Mouse (Mus musculus): ENCODE measurements around the gene Slc25a17. TPM values are rescaled to one million over a fixed set of nuclear protein-coding genes. Genes with fewer than 3 reads are reported as not detected.

Slc25a17 gene
- polyA plus RNA-seq, 1 experiment from 2014 or later = 119 TPM

DNA sequence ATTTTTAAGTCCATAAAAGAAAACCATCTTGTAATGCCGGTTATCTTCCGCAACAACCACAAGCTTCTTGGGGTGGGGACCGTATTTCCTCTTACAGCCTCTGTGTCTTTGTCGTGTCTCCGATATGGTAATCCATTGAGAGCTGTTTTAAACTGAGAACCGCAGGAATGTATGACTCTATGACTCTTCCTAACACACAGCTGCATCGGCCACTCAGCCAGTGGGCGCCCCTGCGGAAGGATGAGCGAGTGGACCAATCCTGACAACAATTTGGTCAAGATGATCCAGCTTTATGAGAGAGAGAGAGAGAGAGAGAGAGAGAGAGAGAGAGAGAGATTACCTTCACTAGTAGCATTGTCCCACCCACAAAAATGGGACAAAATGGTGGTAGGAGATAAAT lies 65.7 kb downstream of the Slc25a17 start:
- H3K27me3 ChIP-seq (replicated peaks) = no peaks in the 10 kb centered on the region
- no peaks in the 10 kb centered on the region for H3K4me1 ChIP-seq
- no peaks in the 10 kb centered on the region for H3K36me3 ChIP-seq
- no peak for ATAC-seq (ENCODE audit: low FRiP score, low read depth)
- no peak overlapping the region for H3K4me2 ChIP-seq (replicated peaks)
- WGBS = 93% methylated on average over 10 of the region's 10 CpGs
- H3K27ac ChIP-seq = no peak overlapping the region
- H3K4me3 ChIP-seq = no peak overlapping the region
- no peaks in the 10 kb centered on the region for H3K9me3 ChIP-seq
- H3K9ac ChIP-seq = no peak overlapping the region

DNA sequence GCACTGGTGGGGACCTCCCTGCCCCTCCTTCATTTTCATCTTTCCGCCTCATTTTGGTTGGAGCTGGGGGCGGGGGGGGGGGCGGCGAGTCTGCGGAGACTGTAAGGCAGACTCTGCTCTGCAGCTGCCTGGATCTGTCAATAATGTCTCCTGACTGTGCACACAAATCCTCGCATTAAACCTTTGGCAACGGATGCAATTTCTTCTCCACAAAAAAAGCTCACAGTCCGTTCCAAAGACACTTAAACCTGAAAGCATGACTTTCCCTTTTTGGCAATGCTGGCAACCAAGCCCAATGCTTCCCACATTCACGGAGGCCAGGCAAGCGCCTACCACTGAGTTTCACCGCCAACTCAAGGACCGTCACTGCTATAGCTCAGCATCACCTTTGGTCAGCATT lies 66.2 kb downstream of the Slc25a17 start:
- ATAC-seq (ENCODE audit: low FRiP score, low read depth) = no peak
- no peaks in the 10 kb centered on the region for H3K9me3 ChIP-seq
- H3K27ac ChIP-seq = no peak overlapping the region
- H3K4me2 ChIP-seq (replicated peaks) = no peak overlapping the region
- no peak overlapping the region for H3K4me3 ChIP-seq
- no peaks in the 10 kb centered on the region for H3K4me1 ChIP-seq
- WGBS = 81% methylated on average over 12 of the region's 12 CpGs
- no peaks in the 10 kb centered on the region for H3K27me3 ChIP-seq (replicated peaks)
- no peak overlapping the region for H3K9ac ChIP-seq
- no peaks in the 10 kb centered on the region for H3K36me3 ChIP-seq

DNA sequence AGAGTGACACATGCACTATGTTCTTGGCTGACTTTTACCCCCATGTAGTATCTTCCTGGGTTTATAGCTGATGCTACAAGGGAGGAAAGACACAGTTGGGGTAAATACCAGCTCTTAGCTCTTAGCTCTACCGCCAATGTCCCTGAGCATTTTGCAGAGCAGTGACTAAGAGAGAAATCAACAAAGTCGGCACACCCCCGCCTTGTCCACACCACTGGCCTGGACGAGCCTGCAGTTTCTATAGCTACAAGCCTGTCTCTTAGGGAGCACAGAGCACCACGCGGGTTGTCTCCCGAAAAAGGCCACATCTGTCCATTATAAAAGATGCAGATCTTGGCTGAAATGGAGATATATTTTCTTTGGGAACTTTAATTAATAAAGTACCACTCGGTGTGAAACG lies 69.9 kb downstream of the Slc25a17 start:
- no peak overlapping the region for H3K9ac ChIP-seq
- H3K9me3 ChIP-seq = no peaks in the 10 kb centered on the region
- H3K4me2 ChIP-seq (replicated peaks) = no peak overlapping the region
- H3K27me3 ChIP-seq (replicated peaks) = no peaks in the 10 kb centered on the region
- no peak overlapping the region for H3K27ac ChIP-seq
- H3K4me3 ChIP-seq = no peak overlapping the region
- no peaks in the 10 kb centered on the region for H3K36me3 ChIP-seq
- no peak for ATAC-seq (ENCODE audit: low FRiP score, low read depth)
- WGBS = 90% methylated on average over 9 of the region's 9 CpGs
- no peaks in the 10 kb centered on the region for H3K4me1 ChIP-seq

DNA sequence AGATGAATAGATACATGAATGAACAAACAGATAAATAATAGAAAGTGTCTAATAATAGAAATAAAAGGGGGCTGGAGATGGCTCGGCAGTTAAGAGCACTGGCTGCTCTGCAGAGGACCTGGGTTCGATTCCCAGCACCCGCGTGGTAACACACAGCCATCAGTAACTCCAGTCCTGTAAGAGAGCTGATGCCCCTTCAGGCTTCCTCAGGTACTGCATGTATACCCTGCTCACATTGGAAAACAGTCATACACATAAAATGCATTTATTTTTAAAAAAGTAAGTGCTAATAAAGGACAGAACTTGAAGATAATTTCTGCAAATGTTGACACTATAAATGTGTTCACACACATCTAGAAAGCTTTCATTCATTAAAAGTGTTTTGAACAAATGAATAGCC lies 70.4 kb downstream of the Slc25a17 start:
- Histone ChIP-seq H3K4me3 (no peak overlapping the region), H3K27ac (no peak overlapping the region), H3K9ac (no peak overlapping the region), H3K27me3 (replicated peaks) (no peaks in the 10 kb centered on the region), H3K36me3 (no peaks in the 10 kb centered on the region), H3K9me3 (no peaks in the 10 kb centered on the region), H3K4me2 (replicated peaks) (no peak overlapping the region), H3K4me1 (no peaks in the 10 kb centered on the region)
- 88% methylated on average over 4 of the region's 4 CpGs for WGBS
- no peak for ATAC-seq (ENCODE audit: low FRiP score, low read depth)

DNA sequence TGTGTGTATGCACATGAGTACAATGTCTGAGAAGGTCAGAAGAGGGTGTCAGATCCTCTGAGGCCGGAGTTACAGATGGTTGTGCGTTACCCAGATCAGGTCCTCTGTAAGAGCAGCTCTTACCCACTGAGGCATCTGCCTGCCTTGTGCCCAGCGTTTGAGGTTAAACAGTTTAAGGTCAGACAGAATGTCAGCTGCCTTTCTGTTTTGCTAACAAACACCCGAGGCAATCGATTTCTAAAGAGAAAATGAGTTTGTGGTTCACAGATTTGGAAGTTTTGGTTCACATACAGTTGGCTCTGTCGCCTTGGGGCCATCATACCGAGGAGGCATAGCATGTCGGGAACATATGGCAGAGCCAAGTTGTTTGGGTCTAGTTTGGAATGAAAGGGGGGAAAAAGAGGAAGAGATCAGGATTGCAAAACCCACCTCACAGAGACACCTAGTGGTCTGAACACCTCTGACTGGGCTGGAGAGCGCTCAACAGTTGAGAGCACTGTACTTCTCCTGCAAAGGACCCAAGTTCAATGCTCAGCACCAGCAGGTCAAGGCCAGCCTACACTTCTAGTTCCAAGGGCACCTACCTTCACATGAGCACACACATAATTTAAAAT lies 76.4 kb downstream of the Slc25a17 start:
- H3K27ac ChIP-seq = no peak overlapping the region
- H3K4me3 ChIP-seq = no peak overlapping the region
- 77% methylated on average over 9 of the region's 9 CpGs for WGBS
- no peak overlapping the region for H3K4me2 ChIP-seq (replicated peaks)
- no peaks in the 10 kb centered on the region for H3K27me3 ChIP-seq (replicated peaks)
- H3K9me3 ChIP-seq = no peaks in the 10 kb centered on the region
- ATAC-seq (ENCODE audit: low FRiP score, low read depth) = no peak
- H3K4me1 ChIP-seq = no peaks in the 10 kb centered on the region
- no peaks in the 10 kb centered on the region for H3K36me3 ChIP-seq
- no peak overlapping the region for H3K9ac ChIP-seq

DNA sequence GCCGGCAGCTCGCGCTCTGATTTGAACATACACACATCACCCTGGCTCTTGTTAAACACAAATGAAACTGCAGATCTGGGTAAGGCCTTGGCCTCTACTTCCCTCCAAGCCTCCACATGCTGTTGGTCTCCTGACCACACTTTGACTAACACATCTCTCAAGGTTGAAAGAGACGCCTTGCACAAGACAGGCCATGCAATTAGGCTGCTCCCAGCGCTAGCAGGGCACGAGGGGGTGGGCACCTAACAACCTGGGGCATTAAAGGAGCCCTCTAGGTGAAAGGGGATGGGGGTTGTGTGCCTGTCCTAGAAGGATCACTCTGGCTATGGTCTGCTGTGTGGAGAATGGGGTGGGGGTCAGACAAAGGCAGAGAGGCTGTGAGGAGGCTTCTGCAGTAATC lies 81.9 kb downstream of the Slc25a17 start:
- Histone ChIP-seq H3K4me2 (replicated peaks) (no peak overlapping the region), H3K27me3 (replicated peaks) (no peaks in the 10 kb centered on the region), H3K9me3 (no peaks in the 10 kb centered on the region), H3K4me1 (peaks cover 14% of the 10 kb centered on the region; the same call in 1 of the 2 replicates), H3K27ac (no peak overlapping the region), H3K36me3 (no peaks in the 10 kb centered on the region), H3K4me3 (no peak overlapping the region), H3K9ac (no peak overlapping the region)
- no peak for ATAC-seq (ENCODE audit: low FRiP score, low read depth)
- 78% methylated on average over 6 of the region's 6 CpGs for WGBS

DNA sequence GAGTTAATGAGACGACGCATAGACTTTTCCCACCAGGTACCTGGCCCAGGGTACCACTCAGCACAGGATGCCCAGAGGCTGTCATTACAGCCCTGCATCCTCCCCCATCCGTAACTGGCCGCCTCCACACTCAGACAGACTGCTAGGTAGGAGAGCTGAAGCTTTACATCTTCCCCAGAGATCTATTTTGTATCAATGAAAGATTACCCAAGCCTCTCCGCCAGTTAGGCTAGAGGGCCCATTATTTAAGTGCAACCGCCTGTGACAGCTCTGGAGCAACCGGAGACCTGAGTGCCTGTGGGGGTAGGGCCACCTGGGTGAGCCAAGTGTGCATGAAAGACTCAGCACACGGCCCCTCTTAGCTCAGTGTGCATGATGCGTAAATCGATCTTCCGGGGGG lies 82.7 kb downstream of the Slc25a17 start:
- WGBS = 14% methylated on average over 11 of the region's 11 CpGs
- ATAC-seq (ENCODE audit: low FRiP score, low read depth) = peak; percentile 70; the same call in 1 of the 2 replicates
- no peaks in the 10 kb centered on the region for H3K27me3 ChIP-seq (replicated peaks)
- H3K4me2 ChIP-seq (replicated peaks) = 0 out of 2 replicates have a peak overlapping the region, but pooled peaks have one; percentile 8
- no peaks in the 10 kb centered on the region for H3K9me3 ChIP-seq
- H3K4me1 ChIP-seq = peaks cover 14% of the 10 kb centered on the region; the same call in 1 of the 2 replicates
- H3K36me3 ChIP-seq = no peaks in the 10 kb centered on the region
- no peak overlapping the region for H3K9ac ChIP-seq
- 0 out of 2 replicates have a peak overlapping the region, but pooled peaks have one; percentile 9 for H3K27ac ChIP-seq
- H3K4me3 ChIP-seq = no peak overlapping the region

DNA sequence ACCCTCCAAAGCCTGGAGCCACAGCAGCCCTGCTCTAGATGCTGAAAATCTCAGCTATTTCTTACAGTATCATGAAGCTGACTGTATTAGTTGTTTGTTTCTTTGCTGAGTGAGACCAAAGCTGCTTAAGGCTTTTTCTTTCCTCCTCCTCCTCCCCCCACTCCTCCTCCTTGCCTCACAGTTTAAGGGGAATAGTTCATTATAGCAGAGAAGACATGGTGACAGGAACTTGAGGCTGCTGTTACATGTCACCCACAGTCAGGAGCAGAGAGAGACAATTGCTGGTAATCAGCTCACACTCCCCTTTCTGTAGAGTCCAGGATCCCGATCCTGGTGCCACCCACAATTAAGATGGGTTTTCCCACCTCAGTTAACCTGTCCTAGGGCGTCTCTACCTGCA lies 87.3 kb downstream of the Slc25a17 start:
- H3K9ac ChIP-seq = no peak overlapping the region
- ATAC-seq (ENCODE audit: low FRiP score, low read depth) = no peak
- H3K4me3 ChIP-seq = no peak overlapping the region
- no peaks in the 10 kb centered on the region for H3K36me3 ChIP-seq
- 60% methylated on average over 2 of the region's 2 CpGs for WGBS
- H3K4me1 ChIP-seq = peaks cover 17% of the 10 kb centered on the region; the same call in 1 of the 2 replicates
- H3K27me3 ChIP-seq (replicated peaks) = no peaks in the 10 kb centered on the region
- H3K9me3 ChIP-seq = no peaks in the 10 kb centered on the region
- no peak overlapping the region for H3K27ac ChIP-seq
- no peak overlapping the region for H3K4me2 ChIP-seq (replicated peaks)

DNA sequence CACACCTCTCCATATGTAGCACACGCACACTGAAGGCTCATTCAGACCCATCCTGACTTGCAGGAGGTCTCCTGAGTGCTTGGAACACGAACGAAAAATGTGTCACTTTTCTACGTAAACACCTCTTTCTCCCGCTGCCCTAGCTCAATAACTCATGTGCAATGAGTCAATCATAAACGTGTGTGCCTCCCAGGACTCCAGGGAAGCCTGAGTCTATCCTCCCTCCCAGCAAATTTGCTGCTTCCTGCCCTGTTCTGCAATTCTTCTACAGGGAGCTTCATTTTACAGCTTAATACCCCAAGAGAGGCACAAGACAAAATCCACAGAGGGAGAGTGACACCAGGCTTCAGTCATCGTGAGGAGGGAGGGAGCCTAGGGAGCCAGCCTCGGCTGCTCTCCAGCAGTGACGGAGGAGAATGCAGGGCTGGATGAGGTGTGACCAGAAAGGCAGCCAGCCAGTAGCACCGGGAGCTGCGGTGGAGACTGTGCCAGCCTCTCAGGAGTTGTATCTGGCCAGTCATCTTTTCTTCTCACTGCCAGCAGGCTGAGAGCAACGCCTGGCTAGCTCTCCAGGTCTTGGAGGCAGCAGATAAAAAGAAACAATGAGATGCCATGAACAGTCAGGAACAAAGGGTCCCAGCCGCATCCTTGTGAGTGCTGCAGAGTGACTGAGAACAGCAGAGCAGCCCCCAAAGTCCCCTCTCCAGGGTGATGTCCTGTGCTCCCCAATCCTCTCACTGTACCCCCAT lies 88.1 kb downstream of the Slc25a17 start:
- Histone ChIP-seq H3K4me1 (peaks cover 9% of the 10 kb centered on the region; the same call in 1 of the 2 replicates), H3K27ac (peak overlapping the region; percentile 32; the same call in 1 of the 2 replicates), H3K27me3 (replicated peaks) (no peaks in the 10 kb centered on the region), H3K36me3 (no peaks in the 10 kb centered on the region), H3K9me3 (no peaks in the 10 kb centered on the region), H3K4me3 (no peak overlapping the region), H3K4me2 (replicated peaks) (peak overlapping the region; percentile 28), H3K9ac (0 out of 2 replicates have a peak overlapping the region, but pooled peaks have one; percentile 21)
- ATAC-seq (ENCODE audit: low FRiP score, low read depth) = no peak
- 12% methylated on average over 13 of the region's 13 CpGs for WGBS

Other genes starting within 250 kb of the Slc25a17 start
- gene Mrtfa, start 170.1 kb downstream of the Slc25a17 start, polyA plus RNA-seq (2016; fragmentation: Nextera tagmentation; extraction: Ambion mirVana) = 26.4 and 30.2 TPM in 2 replicates
- 1.1 and 1.3 TPM in 2 replicates for gene Mchr1, start 125.3 kb downstream of the Slc25a17 start, polyA plus RNA-seq (2016; fragmentation: Nextera tagmentation; extraction: Ambion mirVana)
- gene St13, start 39.3 kb upstream of the Slc25a17 start, polyA plus RNA-seq (2016; fragmentation: Nextera tagmentation; extraction: Ambion mirVana) = 190 and 196 TPM in 2 replicates
- gene Xpnpep3, start 39.3 kb upstream of the Slc25a17 start, polyA plus RNA-seq (2016; fragmentation: Nextera tagmentation; extraction: Ambion mirVana) = 9.7 TPM in 2 replicates
- 1.9 and 2.0 TPM in 2 replicates for gene Dnajb7, start 47.5 kb upstream of the Slc25a17 start, polyA plus RNA-seq (2016; fragmentation: Nextera tagmentation; extraction: Ambion mirVana)
- 477 and 510 TPM in 2 replicates for gene Rbx1, start 105.5 kb upstream of the Slc25a17 start, polyA plus RNA-seq (2016; fragmentation: Nextera tagmentation; extraction: Ambion mirVana)
- 23.8 and 30.7 TPM in 2 replicates for gene Ep300, start 224.5 kb upstream of the Slc25a17 start, polyA plus RNA-seq (2016; fragmentation: Nextera tagmentation; extraction: Ambion mirVana)